Mouse (Mus musculus) heart, postnatal 0 days (tissue): ENCODE data around the gene Rpl32. TPM values are rescaled to one million over a fixed set of nuclear protein-coding genes. Genes with fewer than 3 reads are reported as not detected.

ENCODE experiments used
- ATAC-seq: fragments of 200-750 bp; cut with Nextera tagmentation; 2 replicates; pipeline ENCODE4 v1.8.0; 2017; ENCODE audit warnings: low read depth, moderate number of reproducible peaks, moderate library complexity; ENCODE audit not compliant: insufficient read depth
- DNase-seq: peaks from one replicate; pipeline ENCODE4 v3.0.0-alpha.2; 2016; ENCODE audit warnings: low spot score
- H3K27ac ChIP-seq: fragments of 300-500 bp; sonication (generic); 2 replicates; pipeline ENCODE4 v1.5.1; 2014; ENCODE audit warnings: low read depth, mild to moderate bottlenecking
- H3K27me3 ChIP-seq: fragments of 300-500 bp; sonication (generic); 2 replicates; pipeline ENCODE4 v1.6.1; 2014; ENCODE audit warnings: low read length, mixed read lengths; ENCODE audit not compliant: control insufficient read depth, insufficient read depth
- H3K36me3 ChIP-seq: fragments of 300-500 bp; sonication (generic); replicated peaks from 2 replicates; pipeline ENCODE4 v1.6.1; 2014; ENCODE audit warnings: low read length, mixed read lengths; ENCODE audit not compliant: control insufficient read depth, insufficient read depth
- H3K4me1 ChIP-seq: fragments of 300-500 bp; sonication (generic); 2 replicates; pipeline ENCODE4 v1.6.1; 2014; ENCODE audit warnings: antibody characterized with exemption; ENCODE audit not compliant: control insufficient read depth, insufficient read depth
- H3K4me2 ChIP-seq: fragments of 300-500 bp; sonication (generic); 2 replicates; pipeline ENCODE4 v1.6.1; 2014; ENCODE audit warnings: low read depth, mild to moderate bottlenecking, low read length, moderate library complexity
- H3K4me3 ChIP-seq: fragments of 300-500 bp; sonication (generic); 2 replicates; pipeline ENCODE4 v1.5.1; 2014; ENCODE audit warnings: low read depth, low read length
- H3K9ac ChIP-seq: fragments of 300-500 bp; sonication (generic); replicated peaks from 2 replicates; pipeline ENCODE4 v1.6.1; 2014; ENCODE audit warnings: low read depth, low read length, mixed read lengths
- H3K9me3 ChIP-seq: fragments of 300-500 bp; sonication (generic); replicated peaks from 2 replicates; pipeline ENCODE4 v1.6.1; 2016; ENCODE audit warnings: low read length; ENCODE audit not compliant: control insufficient read depth
- CTCF ChIP-seq: IDR thresholded peaks from 2 replicates; pipeline ENCODE4 v1.5.1; 2016; ENCODE audit warnings: antibody characterized with exemption, control low read depth, low read depth
- EP300 ChIP-seq: IDR thresholded peaks from 2 replicates; pipeline ENCODE4 v1.6.1; 2016; ENCODE audit warnings: antibody characterized with exemption, low read depth
- WGBS: fragments of 180-500 bp; shearing (Covaris S2); extraction: QIAGEN DNeasy Blood & Tissue Kit; methylation state at CpG from one replicate; pipeline ENCODE4 v1.1.7; 2014; 5-methylcytosine and 5-hydroxymethylcytosine counted together
- polyA plus RNA-seq: library from polyadenylated mRNA; unstranded; fragments of >200 nt; fragmentation: Nextera tagmentation; extraction: Ambion mirVana; gene quantifications from 2 replicates; pipeline ENCODE4 v1.2.1, GENCODE M21; 2015
- total RNA-seq: library from RNA; depleted of rRNA; stranded (reverse); fragments of >200 nt; gene quantifications from 2 replicates; pipeline ENCODE4 v1.2.3, GENCODE M21; 2014; ENCODE audit warnings: low replicate concordance

The Rpl32 gene
- total and polyA plus RNA-seq, 2 experiments from 2014 or later, result 1,019 to 1,074 TPM

- TF ChIP-seq CTCF (no peak), EP300 (no peak)
- Histone ChIP-seq H3K27me3 (no peaks in the 10 kb centered on the region), H3K36me3 (peaks cover 40% of the 10 kb centered on the region), H3K4me1 (peaks cover 18% of the 10 kb centered on the region), H3K9me3 (no peaks in the 10 kb centered on the region), H3K9ac (peak overlapping the region; percentile 97), H3K4me2 (peak overlapping the region; percentile 80), H3K27ac (peak overlapping the region; percentile 96), H3K4me3 (peak overlapping the region; percentile 89)
- peak; percentile 42 for ATAC-seq
- WGBS, result under 1% methylated on average over 22 of the region's 22 CpGs
- DNase-seq, result no peak
Observed at GRCm38 (mm10) chr6:115808196-115808487, 405 bp downstream of the Rpl32 start.

- 2% methylated on average over 15 of the region's 15 CpGs for WGBS
Observed at GRCm38 (mm10) chr6:115807464-115808195, 917 bp downstream of the Rpl32 start.

GRCm38 (mm10) chr6:115804432-115805192, 3.9 kb downstream of the Rpl32 start:
- H3K27ac ChIP-seq, result no peak overlapping the region
- no peak for DNase-seq
- H3K4me1 ChIP-seq, result peaks cover 18% of the 10 kb centered on the region
- H3K4me2 ChIP-seq, result no peak overlapping the region
- ATAC-seq, result no peak
- no peak overlapping the region for H3K9ac ChIP-seq
- no peaks in the 10 kb centered on the region for H3K9me3 ChIP-seq
- H3K36me3 ChIP-seq, result peaks cover 69% of the 10 kb centered on the region
- TF ChIP-seq EP300, result no peak
- no peak for TF ChIP-seq CTCF
- no peaks in the 10 kb centered on the region for H3K27me3 ChIP-seq
- 54% methylated on average over 10 of the region's 10 CpGs for WGBS
- no peak overlapping the region for H3K4me3 ChIP-seq

More at GRCm38 (mm10) chr6:115807464-115808195, 917 bp downstream of the Rpl32 start:
- peak overlapping the region; percentile 97 for H3K9ac ChIP-seq
- DNase-seq (no peak), ATAC-seq (no peak)
- H3K27ac ChIP-seq, result peak overlapping the region; percentile 96
- H3K36me3 ChIP-seq, result peaks cover 41% of the 10 kb centered on the region
- TF ChIP-seq CTCF (no peak), EP300 (no peak)
- no peaks in the 10 kb centered on the region for H3K27me3 ChIP-seq
- H3K4me1 ChIP-seq, result peaks cover 18% of the 10 kb centered on the region
- H3K4me3 ChIP-seq, result peak overlapping the region; percentile 89
- peak overlapping the region; percentile 80 for H3K4me2 ChIP-seq
- H3K9me3 ChIP-seq, result no peaks in the 10 kb centered on the region

- DNase-seq, result peak; percentile 86
- H3K27me3 ChIP-seq, result no peaks in the 10 kb centered on the region
- no peak overlapping the region for H3K4me2 ChIP-seq
- peaks cover 78% of the 10 kb centered on the region for H3K36me3 ChIP-seq
- ATAC-seq, result peak; percentile 63
- 31% methylated on average over 16 of the region's 16 CpGs for WGBS
- H3K9me3 ChIP-seq, result no peaks in the 10 kb centered on the region
- no peak overlapping the region for H3K4me3 ChIP-seq
- TF ChIP-seq EP300 (no peak), CTCF (peak; percentile 79)
- H3K9ac ChIP-seq, result no peak overlapping the region
- peaks cover 18% of the 10 kb centered on the region for H3K4me1 ChIP-seq
- no peak overlapping the region for H3K27ac ChIP-seq
Observed at GRCm38 (mm10) chr6:115803541-115804382, 4.8 kb downstream of the Rpl32 start.

- no peak overlapping the region for H3K9ac ChIP-seq
- peaks cover 10% of the 10 kb centered on the region; the same call in 1 of the 2 replicates for H3K4me1 ChIP-seq
- DNase-seq (no peak), ATAC-seq (no peak)
- H3K4me2 ChIP-seq, result no peak overlapping the region
- H3K27ac ChIP-seq, result no peak overlapping the region
- TF ChIP-seq CTCF (no peak), EP300 (no peak)
- WGBS, result 86% methylated on average over 3 of the region's 3 CpGs
- no peak overlapping the region for H3K4me3 ChIP-seq
- no peaks in the 10 kb centered on the region for H3K27me3 ChIP-seq
- H3K9me3 ChIP-seq, result no peaks in the 10 kb centered on the region
- H3K36me3 ChIP-seq, result peaks cover 90% of the 10 kb centered on the region
Observed at GRCm38 (mm10) chr6:115801811-115802210, 6.7 kb downstream of the Rpl32 start.
